Mouse (Mus musculus) ZHBTc4 (cell line): ENCODE measurements around the gene Gm44579.
A peak's percentile ranks its signal among the peaks of the same experiment; 100 is the strongest.

Experiments
- DNase-seq: peaks from one replicate; pipeline ENCODE4 v3.0.0-alpha.2; 2011; ENCODE audit warnings: low read depth, low spot score

Gene Gm44579

DNA sequence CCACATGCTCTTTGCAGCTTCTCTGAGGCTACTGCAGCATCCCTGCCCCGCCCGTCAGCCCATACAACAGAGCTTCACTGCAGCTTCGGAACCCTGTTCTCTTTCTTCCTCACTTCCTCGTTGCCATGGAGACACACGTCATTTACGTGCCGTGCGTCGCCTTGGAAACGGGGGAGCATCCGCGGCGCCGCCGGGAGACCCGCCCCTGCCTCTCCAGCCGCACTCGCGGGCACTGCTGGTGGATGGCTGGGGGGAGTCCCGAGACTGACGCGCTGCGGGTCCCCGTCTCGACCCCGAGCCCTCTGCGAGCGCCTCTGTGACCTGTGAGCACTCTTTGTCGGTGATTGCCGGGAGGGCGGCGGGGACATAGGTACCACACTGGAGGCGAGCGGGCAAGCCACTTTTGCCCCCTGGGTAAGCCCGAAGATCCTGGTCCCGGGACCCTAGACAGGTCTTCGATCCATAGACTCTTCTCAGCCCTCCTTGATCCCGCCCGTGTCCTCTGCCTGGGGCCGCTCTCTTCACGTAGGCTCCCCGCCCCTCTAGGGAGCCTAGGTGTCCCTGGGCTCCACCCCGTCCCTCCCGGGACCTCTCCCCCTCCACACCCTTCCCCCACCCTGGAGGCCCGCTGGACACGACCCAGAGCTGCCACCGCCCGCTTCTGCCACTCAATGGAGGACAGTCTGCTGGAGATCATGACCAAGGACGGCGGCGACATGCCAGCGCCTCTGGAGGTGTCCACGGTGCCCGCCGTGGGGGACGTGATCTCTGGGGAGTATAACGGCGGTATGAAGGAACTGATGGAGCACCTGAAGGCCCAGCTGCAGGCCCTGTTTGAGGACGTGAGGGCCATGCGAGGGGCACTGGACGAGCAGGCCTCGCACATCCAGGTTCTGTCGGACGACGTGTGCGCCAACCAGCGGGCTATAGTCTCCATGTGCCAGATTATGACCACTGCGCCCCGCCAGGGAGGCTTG, 52.8 kb downstream of the Gm44579 start:
- DNase-seq: peak; percentile 96

- DNase-seq: no peak
These were observed 53.7 kb downstream of the Gm44579 start, which contains the start of gene Ccdc184 for GRCm38 (mm10) chr15:98166963-98167644. Gene Ccdc184 (plus strand): TSS chr15:98167158.

DNA sequence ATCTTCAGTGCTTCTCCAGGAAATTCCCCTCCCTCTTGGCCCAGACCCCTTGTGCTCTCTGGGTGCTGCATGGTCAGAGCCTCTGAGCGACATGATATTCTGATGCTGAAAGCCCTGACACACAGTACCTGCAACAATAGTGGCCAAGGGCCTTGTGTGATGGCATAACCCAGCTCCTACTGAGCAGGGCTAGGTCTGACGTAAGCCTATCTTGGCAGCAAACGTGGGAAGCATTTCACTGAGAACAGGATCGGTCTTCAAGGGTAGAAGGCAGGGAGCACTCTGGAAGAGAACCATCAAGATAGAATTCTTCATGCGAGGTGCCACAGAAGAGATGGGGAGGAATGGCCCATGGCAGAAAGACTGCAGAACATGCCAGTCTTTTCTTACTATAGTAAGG, 55.3 kb downstream of the Gm44579 start, which contains the start of gene Asb8:
TSS of gene Asb8 (minus strand) at position 101 of the 400 bp plus-strand sequence.
- DNase-seq: no peak

- no peak for DNase-seq
These were observed 58.2 kb downstream of the Gm44579 start for GRCm38 (mm10) chr15:98162561-98162960.

GRCm38 (mm10) chr15:98161026-98161805, 59.6 kb downstream of the Gm44579 start:
- DNase-seq: peak; percentile 24

GRCm38 (mm10) chr15:98157253-98157652, 63.5 kb downstream of the Gm44579 start:
- no peak for DNase-seq

GRCm38 (mm10) chr15:98155944-98156343, 64.8 kb downstream of the Gm44579 start:
- peak; percentile 86 for DNase-seq

DNA sequence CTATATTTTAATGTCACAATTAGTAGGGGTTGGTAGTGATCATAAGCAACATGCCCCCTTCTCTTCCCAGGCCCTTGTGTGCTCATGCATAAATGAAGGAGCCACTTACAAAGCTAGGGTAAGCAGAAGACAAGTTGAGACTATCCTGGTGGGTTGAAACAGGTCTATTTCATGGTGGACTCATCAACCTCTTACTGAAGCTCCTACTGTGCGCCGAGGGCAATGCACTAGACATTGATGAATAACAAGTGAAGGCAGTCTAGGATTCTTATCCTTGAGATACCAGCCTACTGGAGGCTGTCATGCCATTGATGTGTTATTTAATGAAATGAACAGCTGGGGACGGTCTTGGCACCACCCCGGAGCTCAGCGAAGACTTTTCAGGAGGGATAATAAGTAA, 65.5 kb downstream of the Gm44579 start:
- DNase-seq: peak; percentile 47

DNA sequence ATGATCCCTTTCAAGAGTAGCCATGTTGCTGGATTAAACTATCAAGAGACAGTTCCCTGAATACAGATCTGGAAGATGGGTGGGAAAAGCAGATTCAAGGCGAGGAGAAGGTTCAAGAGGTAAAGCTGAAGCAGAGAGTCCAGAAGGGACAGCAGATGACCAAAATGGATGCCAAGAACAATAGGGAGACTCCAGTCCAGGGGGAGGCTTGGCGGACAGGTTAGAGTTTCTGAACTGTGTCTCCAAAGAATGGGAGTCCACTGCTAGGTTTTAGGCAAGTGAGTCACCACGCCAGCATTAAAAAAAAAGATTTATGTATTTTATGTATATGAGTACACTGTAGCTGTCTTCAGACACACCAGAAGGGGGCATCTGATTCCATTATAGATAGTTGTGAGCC, 66.1 kb downstream of the Gm44579 start:
- DNase-seq: no peak

GRCm38 (mm10) chr15:98154146-98154545, 66.6 kb downstream of the Gm44579 start:
- no peak for DNase-seq

- peak; percentile 78 for DNase-seq
These were observed 67.2 kb downstream of the Gm44579 start for GRCm38 (mm10) chr15:98153625-98154024.

DNA sequence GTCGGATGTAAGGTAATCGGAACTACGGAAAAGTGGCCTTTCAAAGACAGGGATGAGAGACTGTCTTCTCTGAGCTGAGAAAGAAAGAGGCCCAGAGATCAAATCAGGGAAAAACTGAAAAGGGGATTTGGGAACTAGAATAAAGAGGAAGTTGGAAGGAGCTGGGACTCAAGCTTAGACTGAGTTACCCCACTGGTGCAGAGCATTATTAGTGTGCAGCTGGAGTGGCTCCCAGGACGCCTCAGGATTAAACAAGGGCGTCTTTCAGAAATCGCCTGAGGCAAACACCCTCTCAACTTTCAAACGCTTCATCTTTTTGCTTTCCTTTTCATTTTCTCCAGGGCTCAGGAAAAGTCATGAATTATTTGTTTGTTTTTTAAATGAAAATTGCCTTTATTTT, 67.9 kb downstream of the Gm44579 start:
- DNase-seq: no peak

DNA sequence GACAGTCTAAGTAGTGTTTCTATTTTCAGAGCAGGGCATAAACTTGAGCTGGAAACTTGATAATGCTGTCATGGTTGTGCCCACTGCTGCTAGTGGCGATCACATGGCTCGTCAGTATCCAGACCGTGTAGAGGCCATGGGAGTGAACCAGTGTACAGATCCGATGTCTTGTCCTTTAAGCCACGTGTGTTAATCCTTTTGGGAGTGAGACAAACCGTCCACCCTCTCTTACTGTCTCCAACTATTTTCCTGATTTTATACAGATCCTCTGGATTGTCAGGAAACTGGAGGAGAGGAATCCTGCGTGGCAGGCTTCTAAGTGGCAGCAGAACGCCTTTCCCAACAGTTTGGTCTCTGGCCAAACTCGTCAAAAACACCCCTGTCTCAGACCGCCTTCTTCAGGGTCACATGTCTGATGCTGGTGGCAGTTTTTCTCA, 71.6 kb downstream of the Gm44579 start:
- no peak for DNase-seq

DNA sequence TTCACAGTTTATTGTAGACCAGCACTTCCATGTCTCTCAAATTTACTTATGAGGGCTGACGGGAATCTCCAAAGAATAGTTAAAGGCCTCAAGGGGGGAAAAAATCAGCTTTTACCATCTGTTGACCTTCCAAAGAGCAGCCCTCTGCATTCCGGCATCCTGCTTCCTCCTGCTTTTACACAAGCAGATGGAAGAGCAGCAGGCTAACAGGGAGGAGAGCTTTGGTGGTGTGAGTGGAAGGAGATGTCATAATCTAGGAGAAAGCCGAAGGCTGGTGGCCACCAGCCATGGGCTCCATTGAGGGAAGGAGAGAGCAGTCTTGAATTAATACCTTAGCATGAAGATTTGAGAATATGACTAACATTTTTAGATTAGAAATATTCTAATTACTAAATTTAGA, 72.4 kb downstream of the Gm44579 start:
- DNase-seq: no peak

DNA sequence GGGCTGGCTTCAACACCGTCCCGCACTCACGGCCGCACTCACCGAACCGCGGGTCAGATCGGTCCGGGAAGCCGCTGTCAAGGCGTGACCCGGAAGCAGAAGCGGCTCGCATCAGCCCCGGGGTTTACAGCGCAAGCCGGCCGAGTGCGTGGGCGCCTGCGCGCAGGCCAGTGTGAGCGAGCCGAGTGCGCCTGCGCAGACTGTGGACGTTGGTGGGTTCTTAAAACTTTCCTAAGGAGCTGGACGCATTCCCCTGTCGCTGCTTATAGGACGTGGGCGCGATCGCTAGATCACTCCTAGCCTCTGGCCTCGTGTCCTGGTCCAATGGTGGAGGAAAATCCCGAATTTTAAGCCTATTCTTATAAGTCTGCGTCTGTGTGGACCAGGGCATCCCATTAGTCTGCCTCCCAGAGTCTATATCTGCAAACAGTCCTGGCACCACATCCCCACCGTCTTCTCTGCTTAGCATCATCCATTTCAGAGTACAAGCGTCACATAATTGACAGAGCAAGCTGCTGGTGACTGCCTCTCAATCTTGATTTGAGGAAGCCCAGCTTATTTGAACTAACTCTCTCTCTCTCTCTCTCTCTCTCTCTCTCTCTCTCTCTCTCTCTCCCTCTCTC, 75.1 kb downstream of the Gm44579 start:
- DNase-seq: peak; percentile 97

GRCm38 (mm10) chr15:98144861-98145507, 75.8 kb downstream of the Gm44579 start:
- DNase-seq: no peak

GRCm38 (mm10) chr15:98142515-98142914, 78.3 kb downstream of the Gm44579 start:
- DNase-seq: no peak

DNA sequence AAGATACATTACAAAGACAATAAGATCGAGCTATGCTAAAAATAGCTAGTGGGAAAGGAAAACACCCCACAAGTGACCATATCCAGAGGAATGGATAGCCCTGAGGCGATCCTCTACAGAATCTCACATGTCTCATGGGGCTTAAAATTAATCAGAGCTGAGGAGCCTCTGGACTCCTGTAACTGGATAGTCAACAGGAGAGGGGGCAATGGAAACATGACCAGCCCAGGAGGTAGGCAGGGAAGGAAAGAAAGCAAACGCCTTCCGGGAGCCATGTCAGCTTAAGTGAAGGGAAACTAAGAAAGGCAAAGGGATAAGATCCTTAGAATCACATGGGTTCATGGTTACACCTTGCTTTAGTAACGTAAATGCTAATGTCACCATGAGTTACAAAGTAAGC, 80.0 kb downstream of the Gm44579 start:
- DNase-seq: no peak

DNA sequence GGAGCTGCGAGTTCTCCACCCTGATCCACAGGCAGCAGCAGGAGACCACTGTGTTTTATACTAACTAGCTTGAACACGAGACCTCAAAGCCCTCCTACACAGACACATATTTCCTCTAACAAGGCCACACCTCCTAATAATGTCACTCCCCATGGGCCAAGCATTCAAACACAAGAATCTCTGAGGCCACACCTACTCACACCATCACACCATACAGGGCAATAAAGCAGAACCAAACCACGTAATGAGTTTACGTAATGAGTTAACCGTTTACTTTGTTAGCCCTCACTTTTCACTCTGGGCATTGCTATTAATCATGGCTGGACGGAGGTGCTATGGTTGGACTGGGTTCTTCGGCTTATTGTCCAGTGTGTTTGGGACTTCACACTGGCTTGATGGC, 81.0 kb downstream of the Gm44579 start:
- DNase-seq: no peak

DNA sequence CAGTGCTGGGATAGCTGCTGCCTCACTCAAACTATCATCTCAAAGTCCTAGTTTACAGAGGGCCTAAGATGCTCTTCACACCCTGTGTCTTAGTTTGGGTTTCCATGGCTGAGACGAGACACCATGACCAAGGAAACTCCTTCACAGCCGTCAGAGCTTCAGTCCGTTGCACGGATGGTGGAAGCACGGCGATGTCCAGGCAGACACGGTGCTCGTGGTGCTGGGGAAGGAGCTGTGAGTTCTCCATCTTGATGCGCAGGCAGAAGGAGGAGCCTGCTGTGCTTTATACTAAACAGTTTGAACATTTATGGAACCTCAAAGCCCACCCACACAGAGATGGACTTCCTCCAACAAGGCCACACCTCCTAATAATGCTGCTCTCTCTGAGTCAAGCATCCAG, 83.9 kb downstream of the Gm44579 start:
- no peak for DNase-seq
